Mouse (Mus musculus) liver, embryonic 12.5 days (tissue): ENCODE measurements around the gene Ndufb10. TPM values are rescaled to one million over a fixed set of nuclear protein-coding genes. Genes with fewer than 3 reads are reported as not detected.
"Not testable (repeated sequence)": the region's sequence is repeated elsewhere in the genome, so short reads cannot be mapped to it uniquely, and the experiment has no call there.

Source experiments
- ATAC-seq: fragments of 200-750 bp; cut with Nextera tagmentation; 2 replicates; pipeline ENCODE4 v1.8.0; 2017; ENCODE audit warnings: moderate number of reproducible peaks, mild to moderate bottlenecking, moderate library complexity
- H3K27ac ChIP-seq: fragments of 300-500 bp; sonication (generic); 2 replicates; pipeline ENCODE4 v1.5.1; 2016; ENCODE audit warnings: mild to moderate bottlenecking
- H3K27me3 ChIP-seq: fragments of 300-500 bp; sonication (generic); replicated peaks from 2 replicates; pipeline ENCODE4 v1.6.1; 2016; ENCODE audit warnings: mild to moderate bottlenecking, moderate library complexity
- H3K36me3 ChIP-seq: fragments of 300-500 bp; sonication (generic); 2 replicates; pipeline ENCODE4 v1.6.1; 2016; ENCODE audit warnings: mild to moderate bottlenecking, moderate library complexity
- H3K4me1 ChIP-seq: fragments of 300-500 bp; sonication (generic); 2 replicates; pipeline ENCODE4 v1.6.1; 2016
- H3K4me2 ChIP-seq: fragments of 300-500 bp; sonication (generic); 2 replicates; pipeline ENCODE4 v1.6.1; 2016; ENCODE audit warnings: mild to moderate bottlenecking, moderate library complexity
- H3K4me3 ChIP-seq: fragments of 300-500 bp; sonication (generic); 2 replicates; pipeline ENCODE4 v1.5.1; 2016; ENCODE audit warnings: mild to moderate bottlenecking, moderate library complexity
- H3K9ac ChIP-seq: fragments of 300-500 bp; sonication (generic); 2 replicates; pipeline ENCODE4 v1.6.1; 2016; ENCODE audit warnings: mild to moderate bottlenecking, moderate library complexity
- H3K9me3 ChIP-seq: fragments of 300-500 bp; sonication (generic); replicated peaks from 2 replicates; pipeline ENCODE4 v1.6.1; 2016; ENCODE audit warnings: mild to moderate bottlenecking, moderate library complexity
- WGBS: fragments of 180-500 bp; shearing (Covaris S2); methylation state at CpG from one replicate; pipeline ENCODE4 v1.1.7; 2016; ENCODE audit not compliant: insufficient replicate concordance; 5-methylcytosine and 5-hydroxymethylcytosine counted together
- polyA plus RNA-seq: library from polyadenylated mRNA; unstranded; fragments of >200 nt; fragmentation: Nextera tagmentation; extraction: Ambion mirVana; gene quantifications from 2 replicates; pipeline ENCODE4 v1.2.1, GENCODE M21; 2016

Ndufb10 gene
- polyA plus RNA-seq, 1 experiment from 2014 or later = 239 TPM

DNA sequence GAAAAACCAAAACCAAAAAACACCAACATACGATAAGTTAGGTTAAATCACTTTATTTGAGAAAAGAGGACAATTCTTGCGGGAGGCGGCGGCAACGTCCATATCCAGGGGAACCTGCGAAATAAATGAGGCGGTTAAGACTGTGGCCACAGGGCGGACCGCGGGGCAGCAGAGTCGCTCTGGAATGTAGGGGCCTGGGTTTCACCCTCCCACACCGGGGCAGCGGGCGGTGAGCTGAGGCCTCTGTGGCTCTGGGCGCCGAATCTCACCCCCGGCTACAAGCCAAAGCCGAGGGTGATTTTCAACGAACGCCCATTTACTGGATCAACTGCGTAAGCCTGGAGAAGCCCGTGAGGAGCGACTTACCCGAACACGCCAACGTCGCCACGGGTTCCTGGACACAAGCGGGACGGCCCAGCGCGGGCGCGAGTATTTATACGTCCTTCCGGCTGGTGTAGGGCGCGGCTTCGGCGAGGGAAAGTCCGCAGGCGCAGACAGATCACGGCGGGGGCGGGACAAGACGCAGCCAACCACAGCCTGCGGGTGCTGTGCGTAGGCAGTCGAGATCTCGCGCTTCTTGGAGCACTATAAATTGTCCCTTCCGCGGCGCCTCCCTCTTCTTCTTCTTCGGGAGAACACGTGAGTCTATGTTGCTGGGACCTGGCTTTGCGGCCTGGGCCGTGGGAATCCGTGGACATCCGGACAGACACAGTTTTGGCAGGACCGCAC is 4.6 kb downstream of the Ndufb10 start:
- Histone ChIP-seq H3K4me1 (peaks cover 45% of the 10 kb centered on the region), H3K4me3 (peak overlapping the region; percentile 92), H3K4me2 (peak overlapping the region; percentile 80), H3K27me3 (no peaks in the 10 kb centered on the region), H3K27ac (peak overlapping the region; percentile 85), H3K9me3 (no peaks in the 10 kb centered on the region), H3K9ac (peak overlapping the region; percentile 93), H3K36me3 (peaks cover 59% of the 10 kb centered on the region)
- peak; percentile 92 for ATAC-seq
- WGBS = under 1% methylated on average over 60 of the region's 61 CpGs

DNA sequence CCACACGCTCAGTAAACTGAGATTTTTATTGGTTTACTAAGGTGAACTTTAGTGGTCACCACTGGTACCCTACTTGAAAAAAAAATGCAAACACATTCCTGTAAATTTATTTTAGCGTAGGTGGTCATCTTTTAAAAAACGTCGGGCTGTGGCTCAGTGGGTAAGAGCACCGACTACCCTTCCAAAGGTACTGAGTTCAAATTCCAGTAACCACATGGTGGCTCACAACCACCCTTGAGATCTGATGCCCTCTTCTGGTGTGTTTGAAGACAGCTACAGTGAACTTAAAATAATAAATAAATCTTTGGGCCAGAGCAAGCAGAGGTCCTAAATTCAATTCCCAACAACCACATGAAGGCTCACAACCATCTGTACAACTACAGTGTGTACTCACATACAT is 5.3 kb downstream of the Ndufb10 start:
- H3K4me3 ChIP-seq = peak overlapping the region; percentile 92
- 29% methylated on average over 5 of the region's 5 CpGs for WGBS
- ATAC-seq, H3K9me3 ChIP-seq, H3K27me3 ChIP-seq: not testable (repeated sequence)
- peak overlapping the region; percentile 93 for H3K9ac ChIP-seq
- peaks cover 42% of the 10 kb centered on the region for H3K4me1 ChIP-seq
- peak overlapping the region; percentile 80 for H3K4me2 ChIP-seq
- peak overlapping the region; percentile 85 for H3K27ac ChIP-seq
- H3K36me3 ChIP-seq = peaks cover 59% of the 10 kb centered on the region

DNA sequence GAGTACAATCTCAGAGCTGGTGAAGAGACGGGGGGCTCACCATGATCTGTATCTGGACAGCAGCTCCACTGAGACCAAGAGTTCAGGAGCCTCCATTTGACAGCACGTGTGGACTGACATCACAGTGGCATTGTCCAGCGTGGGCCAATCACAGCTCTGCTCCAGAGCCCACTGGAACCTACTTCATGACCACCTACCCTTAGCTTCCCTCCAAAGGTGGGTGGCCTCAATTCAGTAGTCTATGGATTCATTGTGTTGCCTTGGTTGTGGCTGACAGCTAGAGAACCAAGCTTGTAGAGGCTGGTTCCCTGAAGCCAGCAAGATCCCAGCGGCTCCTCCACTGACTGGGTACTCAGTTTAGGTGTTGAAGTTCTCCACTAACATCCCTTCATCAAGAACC is 6.3 kb downstream of the Ndufb10 start, which contains the start of the genes Rnf151 and Rps2:
Gene Rnf151, minus strand, starts transcription at position 121 of the 400 bp plus-strand sequence.
Gene Rps2, plus strand, starts transcription at position 174 of the 400 bp plus-strand sequence.
- no peak for ATAC-seq
- H3K27ac ChIP-seq = peak within 1 kb of the TSS; percentile 85
- peak within 1 kb of the TSS; percentile 93 for H3K9ac ChIP-seq
- peak within 1 kb of the TSS; percentile 92 for H3K4me3 ChIP-seq
- peaks cover 59% of the 10 kb centered on the region for H3K36me3 ChIP-seq
- WGBS = 67% methylated on average over 4 of the region's 4 CpGs
- peak within 1 kb of the TSS; percentile 80 for H3K4me2 ChIP-seq
- H3K4me1 ChIP-seq = peaks cover 33% of the 10 kb centered on the region
- no peaks in the 10 kb centered on the region for H3K9me3 ChIP-seq
- no peaks in the 10 kb centered on the region for H3K27me3 ChIP-seq

DNA sequence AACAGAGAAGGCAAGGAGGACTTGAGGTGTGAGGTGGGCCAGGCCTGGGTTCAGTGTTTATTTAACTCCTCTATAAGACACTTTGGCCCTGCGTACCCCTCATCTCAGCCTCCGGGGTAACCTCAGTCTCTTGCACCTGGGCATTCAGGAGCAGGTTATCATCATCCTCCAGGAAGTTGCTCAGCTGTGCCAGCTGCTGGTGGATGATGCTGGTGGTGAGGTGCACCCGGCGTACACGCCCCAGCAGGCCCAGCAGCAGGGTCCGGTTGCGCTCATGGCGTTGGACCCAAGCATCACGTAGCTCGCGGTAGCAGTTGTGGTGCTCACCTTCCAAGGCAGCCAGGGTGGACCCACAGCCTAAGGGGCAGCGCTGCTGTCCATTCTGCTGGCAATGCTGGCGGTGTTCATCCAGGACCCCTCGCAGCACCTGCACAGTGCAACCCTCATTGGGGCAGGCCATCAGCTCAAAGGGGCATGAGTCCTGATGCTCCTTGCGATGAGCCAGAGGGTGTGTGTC is 8.1 kb downstream of the Ndufb10 start:
- ATAC-seq = no peak
- H3K27me3 ChIP-seq = no peaks in the 10 kb centered on the region
- no peak overlapping the region for H3K27ac ChIP-seq
- no peak overlapping the region for H3K4me3 ChIP-seq
- H3K9ac ChIP-seq = no peak overlapping the region
- H3K36me3 ChIP-seq = peaks cover 44% of the 10 kb centered on the region
- H3K9me3 ChIP-seq = no peaks in the 10 kb centered on the region
- peaks cover 16% of the 10 kb centered on the region for H3K4me1 ChIP-seq
- no peak overlapping the region for H3K4me2 ChIP-seq
- 92% methylated on average over 15 of the region's 15 CpGs for WGBS

DNA sequence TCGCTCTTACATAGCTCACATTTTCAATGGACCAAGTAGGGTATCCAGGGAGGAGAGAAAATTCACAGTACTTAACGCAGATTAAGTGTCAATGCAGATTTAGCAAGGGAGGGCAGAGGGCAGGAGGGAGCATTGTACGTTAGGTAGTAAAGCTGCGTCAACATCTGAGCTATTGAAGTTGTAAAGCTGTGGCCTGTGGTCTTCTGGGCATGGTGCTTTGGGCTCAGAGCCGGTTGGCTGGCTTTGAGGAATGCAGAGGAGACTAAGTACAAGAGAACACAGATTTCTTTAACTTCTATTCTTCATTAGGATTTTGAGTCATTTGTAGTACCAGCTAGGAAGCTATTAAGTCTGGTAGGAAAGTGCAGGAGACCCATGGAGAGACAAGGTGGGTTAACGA is 8.7 kb downstream of the Ndufb10 start:
- peaks cover 15% of the 10 kb centered on the region for H3K4me1 ChIP-seq
- WGBS = 84% methylated on average over 6 of the region's 6 CpGs
- peaks cover 39% of the 10 kb centered on the region for H3K36me3 ChIP-seq
- no peaks in the 10 kb centered on the region for H3K27me3 ChIP-seq
- no peak for ATAC-seq
- H3K9ac ChIP-seq = no peak overlapping the region
- no peak overlapping the region for H3K4me3 ChIP-seq
- H3K9me3 ChIP-seq = no peaks in the 10 kb centered on the region
- no peak overlapping the region for H3K27ac ChIP-seq
- H3K4me2 ChIP-seq = no peak overlapping the region

DNA sequence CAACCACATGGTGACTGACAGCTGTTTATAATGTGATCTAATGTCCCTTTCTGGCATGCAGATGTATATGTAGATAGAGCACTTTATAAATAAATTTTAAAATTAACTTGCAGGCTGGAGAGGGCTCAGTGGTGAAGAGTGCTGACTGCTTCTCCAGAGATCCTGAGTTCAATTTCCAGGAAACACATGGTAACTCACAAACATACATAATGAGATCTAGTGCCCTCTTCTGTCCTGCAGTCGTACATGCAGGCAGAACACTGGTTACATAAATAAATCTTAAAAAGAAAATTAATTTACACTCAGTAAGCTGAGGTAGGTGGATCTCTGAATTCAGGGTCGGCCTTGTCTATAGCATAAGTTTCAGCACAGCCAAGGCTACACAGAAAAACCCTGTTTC is 15.6 kb downstream of the Ndufb10 start:
- H3K9ac ChIP-seq = peak overlapping the region; percentile 77; the same call in 1 of the 2 replicates
- peak overlapping the region; percentile 74 for H3K4me3 ChIP-seq
- H3K4me2 ChIP-seq = peak overlapping the region; percentile 83
- H3K36me3 ChIP-seq = peaks cover 23% of the 10 kb centered on the region
- 17% methylated on average over 2 of the region's 2 CpGs for WGBS
- H3K27me3 ChIP-seq = no peaks in the 10 kb centered on the region
- H3K27ac ChIP-seq = peak overlapping the region; percentile 85; the same call in 1 of the 2 replicates
- H3K9me3 ChIP-seq = no peaks in the 10 kb centered on the region
- ATAC-seq = no peak
- H3K4me1 ChIP-seq = peaks cover 36% of the 10 kb centered on the region

GRCm38 (mm10) chr17:24707801-24708425 is 16.4 kb downstream of the Ndufb10 start:
- Histone ChIP-seq H3K4me2 (peak overlapping the region; percentile 83), H3K9me3 (no peaks in the 10 kb centered on the region), H3K27ac (peak overlapping the region; percentile 85), H3K36me3 (peaks cover 30% of the 10 kb centered on the region), H3K9ac (peak overlapping the region; percentile 77), H3K4me3 (peak overlapping the region; percentile 74), H3K4me1 (peaks cover 36% of the 10 kb centered on the region), H3K27me3 (no peaks in the 10 kb centered on the region)
- peak; percentile 65; the same call in 1 of the 2 replicates for ATAC-seq
- WGBS = 3% methylated on average over 24 of the region's 24 CpGs

DNA sequence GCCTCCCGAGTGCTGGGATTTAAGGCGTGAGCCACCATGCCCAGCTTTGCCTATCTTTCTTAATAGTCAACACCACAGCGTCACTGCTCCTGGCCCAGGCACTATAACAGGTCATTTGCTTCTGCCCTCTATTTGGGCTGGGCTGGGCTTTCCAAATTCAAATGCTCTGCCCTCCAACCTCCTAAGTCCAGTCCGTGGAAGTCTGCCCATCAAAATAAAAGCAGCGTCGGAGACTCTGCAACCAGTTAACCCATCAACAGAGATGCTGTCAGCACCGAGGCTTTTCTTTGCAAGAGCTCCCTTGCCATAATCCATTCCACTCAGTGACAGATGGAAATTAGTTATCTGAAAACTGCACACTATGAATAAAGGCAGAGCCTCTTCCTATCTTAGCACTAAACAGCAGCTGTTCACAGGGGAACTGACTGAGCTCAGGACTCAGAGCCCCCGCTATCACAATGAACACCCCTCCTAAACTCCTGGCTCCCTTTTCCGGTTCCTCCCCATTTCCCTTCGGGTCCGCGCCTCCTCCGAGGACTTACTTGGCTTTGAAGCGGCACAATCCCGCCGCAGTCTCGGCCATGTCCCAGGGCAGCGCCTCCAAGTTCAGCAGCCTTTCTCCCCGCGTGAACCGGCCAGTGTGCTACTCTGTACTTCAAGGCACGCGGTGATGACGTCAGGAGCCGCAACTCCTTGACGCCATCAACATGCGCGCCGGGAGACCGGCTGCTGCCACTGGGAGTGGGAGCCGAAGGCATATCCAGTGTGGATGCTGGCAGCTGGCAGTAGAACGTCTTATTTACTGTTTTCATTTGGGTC is 17.1 kb downstream of the Ndufb10 start, which contains the start of gene Tbl3:
Gene Tbl3, minus strand, starts transcription at position 679 of the 819 bp plus-strand sequence.
- peaks cover 36% of the 10 kb centered on the region for H3K4me1 ChIP-seq
- peaks cover 37% of the 10 kb centered on the region for H3K36me3 ChIP-seq
- H3K9me3 ChIP-seq = no peaks in the 10 kb centered on the region
- H3K9ac ChIP-seq = peak within 1 kb of the TSS; percentile 77
- peak; percentile 82 for ATAC-seq
- peak within 1 kb of the TSS; percentile 74 for H3K4me3 ChIP-seq
- peak within 1 kb of the TSS; percentile 85 for H3K27ac ChIP-seq
- WGBS = 1% methylated on average over 32 of the region's 32 CpGs
- H3K27me3 ChIP-seq = no peaks in the 10 kb centered on the region
- peak within 1 kb of the TSS; percentile 83 for H3K4me2 ChIP-seq

- H3K4me3 ChIP-seq = peak overlapping the region; percentile 74; the same call in 1 of the 2 replicates
- ATAC-seq = no peak
- no peak overlapping the region for H3K27ac ChIP-seq
- H3K36me3 ChIP-seq = peaks cover 50% of the 10 kb centered on the region
- H3K9me3 ChIP-seq = no peaks in the 10 kb centered on the region
- peak overlapping the region; percentile 83 for H3K4me2 ChIP-seq
- peaks cover 36% of the 10 kb centered on the region for H3K4me1 ChIP-seq
- WGBS = 87% methylated on average over 3 of the region's 3 CpGs
- no peaks in the 10 kb centered on the region for H3K27me3 ChIP-seq
- H3K9ac ChIP-seq = peak overlapping the region; percentile 77
Measured at GRCm38 (mm10) chr17:24705821-24706220, 18.5 kb downstream of the Ndufb10 start.

GRCm38 (mm10) chr17:24701251-24701650 is 23.0 kb downstream of the Ndufb10 start:
- Histone ChIP-seq H3K36me3 (peaks cover 66% of the 10 kb centered on the region), H3K27me3 (0 out of 2 replicates have a peak, but pooled peaks cover 7% of the 10 kb centered on the region), H3K9ac (no peak overlapping the region), H3K4me2 (no peak overlapping the region), H3K4me3 (no peak overlapping the region), H3K4me1 (peaks cover 32% of the 10 kb centered on the region), H3K9me3 (no peaks in the 10 kb centered on the region), H3K27ac (no peak overlapping the region)
- ATAC-seq = no peak
- WGBS = 88% methylated on average over 9 of the region's 9 CpGs

GRCm38 (mm10) chr17:24699473-24699872 is 24.8 kb downstream of the Ndufb10 start:
- Histone ChIP-seq H3K27me3 (0 out of 2 replicates have a peak, but pooled peaks cover 7% of the 10 kb centered on the region), H3K36me3 (peaks cover 51% of the 10 kb centered on the region), H3K9me3 (no peaks in the 10 kb centered on the region), H3K4me2 (no peak overlapping the region), H3K4me1 (peaks cover 31% of the 10 kb centered on the region), H3K27ac (no peak overlapping the region), H3K9ac (no peak overlapping the region), H3K4me3 (no peak overlapping the region)
- no peak for ATAC-seq
- 58% methylated on average over 2 of the region's 2 CpGs for WGBS
